Mouse (Mus musculus): ENCODE data around the gene BC025446. TPM values are rescaled to one million over a fixed set of nuclear protein-coding genes. Genes with fewer than 3 reads are reported as not detected.

Gene BC025446
- polyA plus RNA-seq, 1 experiment, result not detected

DNA sequence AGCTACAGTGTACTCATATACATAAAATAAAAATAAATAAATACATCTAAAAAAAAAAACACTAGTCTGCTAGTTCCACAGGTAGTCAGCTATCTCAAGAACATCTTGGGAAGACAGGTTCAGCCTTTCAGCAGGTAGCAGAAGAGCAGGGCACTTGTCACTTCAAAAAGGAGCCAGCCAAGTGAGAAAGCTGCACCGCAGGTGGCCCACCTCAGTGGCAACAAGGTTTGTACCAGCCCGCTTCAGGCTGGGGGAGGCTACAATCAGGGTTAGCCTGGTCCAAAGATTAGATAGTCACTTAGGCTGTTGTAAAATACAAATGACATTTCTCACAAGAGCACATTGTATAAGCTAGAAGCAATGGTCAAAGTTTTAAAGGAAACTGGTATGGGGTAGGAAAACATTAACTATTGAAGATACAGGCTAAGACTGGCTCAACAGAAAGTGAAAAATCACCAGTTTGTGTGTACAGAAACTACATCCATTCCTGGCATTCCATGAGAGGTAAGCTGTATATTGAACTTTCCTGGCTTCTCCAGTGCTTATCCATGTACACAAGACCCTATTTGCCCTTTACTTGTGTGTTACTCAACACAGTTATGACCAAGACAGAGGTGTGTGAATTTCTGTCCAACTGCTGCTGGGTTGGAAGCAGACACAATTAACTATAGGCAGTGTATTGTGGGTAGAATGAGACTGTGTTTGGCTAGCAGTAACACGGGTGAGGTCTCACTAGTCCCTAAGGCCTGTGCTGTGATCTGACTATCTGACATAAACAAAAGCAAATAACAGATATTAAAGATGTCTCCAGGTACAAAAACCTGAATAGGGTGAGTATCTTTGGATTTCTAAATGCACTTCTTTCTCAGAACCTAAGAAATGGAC is 26.8 kb downstream of the BC025446 start:
- Histone ChIP-seq H3K4me1 (no peaks in the 10 kb centered on the region), H3K27me3 (replicated peaks) (no peaks in the 10 kb centered on the region), H3K4me3 (replicated peaks) (no peak overlapping the region), H3K36me3 (replicated peaks; ENCODE audit: low read length) (no peaks in the 10 kb centered on the region), H3K9me3 (no peaks in the 10 kb centered on the region)
- no peak for TF ChIP-seq FLI1 (IDR thresholded peaks at IDR 0.05; ENCODE audit: low read length)
- TF ChIP-seq GATA1 (IDR thresholded peaks at IDR 0.05; ENCODE audit: borderline replicate concordance, low read length), result no peak

DNA sequence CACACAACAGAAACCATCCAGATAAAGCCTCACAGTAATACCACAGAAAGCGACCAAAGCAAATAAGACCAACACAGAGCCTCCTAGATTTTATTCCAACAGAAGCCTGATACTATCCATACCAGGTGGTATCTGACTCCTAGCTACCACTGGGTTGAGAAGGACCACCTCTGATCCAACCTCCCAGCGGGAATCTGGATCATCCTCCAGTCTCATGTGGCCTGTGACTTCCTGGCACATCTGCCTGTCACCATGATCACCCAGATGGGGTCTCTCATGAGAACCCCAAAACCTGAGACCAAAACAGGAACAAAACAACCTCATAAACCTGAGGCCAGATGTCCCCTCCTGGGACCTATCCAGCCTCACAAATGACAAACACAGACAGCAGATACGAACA is 38.5 kb downstream of the BC025446 start:
- TF ChIP-seq FLI1 (IDR thresholded peaks at IDR 0.05; ENCODE audit: low read length), result no peak
- TF ChIP-seq GATA1 (IDR thresholded peaks at IDR 0.05; ENCODE audit: borderline replicate concordance, low read length), result no peak
- Histone ChIP-seq H3K4me3 (replicated peaks) (no peak overlapping the region), H3K36me3 (replicated peaks; ENCODE audit: low read length) (no peaks in the 10 kb centered on the region), H3K27me3 (replicated peaks) (peaks cover 2% of the 10 kb centered on the region), H3K4me1 (no peaks in the 10 kb centered on the region), H3K9me3 (0 out of 2 replicates have a peak, but pooled peaks cover 4% of the 10 kb centered on the region)

DNA sequence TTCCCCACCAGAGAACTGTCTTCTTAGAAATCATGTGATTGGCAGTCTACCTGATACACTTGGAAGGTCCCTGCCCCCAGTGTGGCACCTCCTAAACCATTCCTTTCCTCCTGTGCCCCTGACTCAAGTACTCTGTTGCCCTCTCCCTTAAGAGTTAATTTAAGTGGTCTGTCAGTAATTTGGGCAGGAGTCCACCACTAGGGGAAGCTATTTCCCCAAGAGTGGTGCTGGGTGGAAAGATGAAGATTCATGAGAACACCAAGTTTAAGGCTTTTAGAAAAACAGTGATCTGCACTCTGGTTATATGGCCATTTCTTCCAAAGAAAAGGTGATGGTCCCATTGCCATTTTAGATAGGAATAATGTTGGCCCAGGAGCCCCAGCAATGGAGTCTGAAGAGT is 49.7 kb downstream of the BC025446 start:
- Histone ChIP-seq H3K4me1 (peaks cover 14% of the 10 kb centered on the region), H3K27me3 (replicated peaks) (peaks cover 2% of the 10 kb centered on the region)
- TF ChIP-seq GATA1 (IDR thresholded peaks at IDR 0.05; ENCODE audit: borderline replicate concordance, low read length) (no peak), FLI1 (IDR thresholded peaks at IDR 0.05; ENCODE audit: low read length) (no peak)

DNA sequence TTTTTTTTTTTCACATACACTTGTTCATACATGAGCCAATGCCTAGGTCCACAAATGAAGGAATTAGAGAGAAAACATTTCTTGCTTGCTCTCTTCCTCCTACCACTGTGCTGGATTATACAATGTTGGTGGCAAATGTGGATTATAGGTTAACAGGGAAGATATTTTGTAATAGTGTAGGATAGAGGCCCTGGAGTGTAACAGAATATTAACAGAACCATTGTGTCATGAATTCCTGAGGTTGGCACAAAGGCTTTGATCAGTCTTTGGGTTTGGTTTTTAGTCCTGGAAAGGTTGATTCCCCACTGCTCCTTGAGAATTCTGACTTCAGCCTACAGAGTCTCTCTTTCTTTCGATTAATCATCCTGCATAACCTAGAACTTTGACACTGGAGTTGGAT is 50.5 kb downstream of the BC025446 start:
- Histone ChIP-seq H3K9me3 (no peaks in the 10 kb centered on the region), H3K27me3 (replicated peaks) (peaks cover 2% of the 10 kb centered on the region), H3K36me3 (replicated peaks; ENCODE audit: low read length) (no peaks in the 10 kb centered on the region), H3K4me1 (peaks cover 16% of the 10 kb centered on the region), H3K4me3 (replicated peaks) (no peak overlapping the region)
- TF ChIP-seq GATA1 (IDR thresholded peaks at IDR 0.05; ENCODE audit: borderline replicate concordance, low read length) (no peak), FLI1 (IDR thresholded peaks at IDR 0.05; ENCODE audit: low read length) (no peak)

More for the DNA sequence above, 49.7 kb downstream of the BC025446 start:
- H3K9me3 ChIP-seq, result no peaks in the 10 kb centered on the region
- no peaks in the 10 kb centered on the region for H3K36me3 ChIP-seq (replicated peaks; ENCODE audit: low read length)
- no peak overlapping the region for H3K4me3 ChIP-seq (replicated peaks)

DNA sequence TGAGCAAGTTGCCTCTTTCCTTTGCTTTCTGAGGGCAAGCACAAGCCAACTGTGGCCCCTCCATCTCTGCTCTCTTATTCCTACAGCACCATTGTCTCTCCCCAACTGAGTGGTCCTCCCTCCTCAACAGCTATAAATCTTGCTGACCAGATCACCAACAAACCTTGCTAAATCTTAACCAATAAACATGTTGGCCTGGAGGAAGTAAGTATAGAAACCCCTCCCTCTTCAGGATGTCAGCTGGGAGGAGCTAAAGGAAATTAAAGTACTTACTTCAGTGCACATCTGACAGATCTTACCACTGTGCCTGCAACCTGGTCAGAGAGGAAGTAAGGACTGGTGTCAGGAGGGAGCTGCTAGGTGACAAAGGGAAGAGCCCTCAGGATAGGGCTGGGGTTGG is 51.9 kb downstream of the BC025446 start, which contains the start of gene Ly6f:
Gene Ly6f, plus strand, starts transcription at position 301 of the 400 bp plus-strand sequence.
- H3K27me3 ChIP-seq (replicated peaks), result peaks cover 2% of the 10 kb centered on the region
- H3K4me3 ChIP-seq (replicated peaks), result no peak within 1 kb of the TSS
- H3K36me3 ChIP-seq (replicated peaks; ENCODE audit: low read length), result no peaks in the 10 kb centered on the region
- H3K9me3 ChIP-seq, result no peaks in the 10 kb centered on the region
- peaks cover 16% of the 10 kb centered on the region for H3K4me1 ChIP-seq
- no peak for TF ChIP-seq FLI1 (IDR thresholded peaks at IDR 0.05; ENCODE audit: low read length)
- TF ChIP-seq GATA1 (IDR thresholded peaks at IDR 0.05; ENCODE audit: borderline replicate concordance, low read length), result no peak

DNA sequence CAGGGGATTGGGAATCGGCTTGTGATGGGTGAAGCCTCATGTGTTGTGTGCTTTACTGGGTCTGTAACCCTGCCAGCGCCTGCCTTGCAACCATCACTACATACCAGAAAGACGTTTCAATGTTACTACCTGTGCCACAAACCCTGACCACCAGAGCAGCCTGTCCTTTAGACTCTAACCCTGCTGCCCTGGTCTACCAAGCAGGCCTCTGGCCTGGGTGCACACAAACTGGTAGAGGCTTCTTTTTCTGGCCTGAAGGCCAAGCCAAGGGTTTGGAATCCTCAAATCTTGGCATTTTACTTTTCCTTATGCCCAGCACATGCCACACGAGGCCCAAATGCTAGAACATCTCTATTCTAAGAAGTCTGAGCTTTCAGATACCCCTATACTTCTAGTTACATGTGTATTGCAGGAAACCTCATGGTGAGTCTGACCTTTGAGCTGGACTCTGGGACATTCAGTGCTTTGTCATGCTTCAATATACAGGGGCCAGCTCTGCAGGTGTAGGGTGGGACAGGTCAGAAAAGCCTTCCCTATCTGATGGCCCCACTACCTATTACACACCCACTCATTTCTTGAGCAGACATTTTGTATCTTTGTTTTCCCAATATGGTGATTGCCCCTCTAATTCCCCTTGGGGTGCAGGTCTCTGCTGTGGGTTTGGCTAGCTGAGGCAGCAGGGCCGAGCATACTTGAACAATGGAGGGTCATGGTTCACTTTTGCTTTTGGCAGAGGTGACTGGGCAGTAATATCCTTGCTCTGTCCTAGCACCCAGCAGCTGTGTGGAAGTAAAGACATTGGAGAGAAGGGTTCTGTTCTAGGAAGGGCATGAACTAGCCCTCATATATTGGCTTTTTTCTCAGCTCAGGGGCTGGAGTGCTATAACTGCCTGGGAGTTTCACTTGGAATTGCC is 53.0 kb downstream of the BC025446 start:
- Histone ChIP-seq H3K4me3 (replicated peaks) (no peak overlapping the region), H3K4me1 (peaks cover 16% of the 10 kb centered on the region), H3K9me3 (no peaks in the 10 kb centered on the region), H3K27me3 (replicated peaks) (peaks cover 2% of the 10 kb centered on the region), H3K36me3 (replicated peaks; ENCODE audit: low read length) (no peaks in the 10 kb centered on the region)
- TF ChIP-seq GATA1 (IDR thresholded peaks at IDR 0.05; ENCODE audit: borderline replicate concordance, low read length) (no peak), FLI1 (IDR thresholded peaks at IDR 0.05; ENCODE audit: low read length) (no peak)

DNA sequence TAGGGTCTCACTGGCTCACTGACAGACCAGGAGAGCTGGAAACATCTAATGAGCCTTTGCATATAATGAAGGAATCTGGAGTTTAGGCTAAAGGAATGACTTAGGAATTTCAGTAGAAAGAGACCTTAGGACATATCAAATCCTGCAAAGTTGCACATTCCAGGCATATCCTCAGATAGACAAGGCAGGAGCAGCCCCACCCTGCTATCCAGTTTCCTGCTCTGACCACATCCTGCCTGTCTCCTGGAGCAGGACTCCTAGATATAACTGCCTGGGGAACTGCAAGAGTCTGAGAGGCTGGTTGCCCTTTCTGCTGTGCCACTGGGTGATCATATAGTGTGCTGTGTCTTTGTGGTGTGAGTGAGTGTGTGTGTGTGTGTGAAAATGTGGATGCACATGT is 54.0 kb downstream of the BC025446 start:
- peaks cover 16% of the 10 kb centered on the region for H3K4me1 ChIP-seq
- no peak overlapping the region for H3K4me3 ChIP-seq (replicated peaks)
- TF ChIP-seq FLI1 (IDR thresholded peaks at IDR 0.05; ENCODE audit: low read length) (no peak), GATA1 (IDR thresholded peaks at IDR 0.05; ENCODE audit: borderline replicate concordance, low read length) (no peak)
- H3K9me3 ChIP-seq, result no peaks in the 10 kb centered on the region
- H3K27me3 ChIP-seq (replicated peaks), result peaks cover 2% of the 10 kb centered on the region
- H3K36me3 ChIP-seq (replicated peaks; ENCODE audit: low read length), result no peaks in the 10 kb centered on the region

DNA sequence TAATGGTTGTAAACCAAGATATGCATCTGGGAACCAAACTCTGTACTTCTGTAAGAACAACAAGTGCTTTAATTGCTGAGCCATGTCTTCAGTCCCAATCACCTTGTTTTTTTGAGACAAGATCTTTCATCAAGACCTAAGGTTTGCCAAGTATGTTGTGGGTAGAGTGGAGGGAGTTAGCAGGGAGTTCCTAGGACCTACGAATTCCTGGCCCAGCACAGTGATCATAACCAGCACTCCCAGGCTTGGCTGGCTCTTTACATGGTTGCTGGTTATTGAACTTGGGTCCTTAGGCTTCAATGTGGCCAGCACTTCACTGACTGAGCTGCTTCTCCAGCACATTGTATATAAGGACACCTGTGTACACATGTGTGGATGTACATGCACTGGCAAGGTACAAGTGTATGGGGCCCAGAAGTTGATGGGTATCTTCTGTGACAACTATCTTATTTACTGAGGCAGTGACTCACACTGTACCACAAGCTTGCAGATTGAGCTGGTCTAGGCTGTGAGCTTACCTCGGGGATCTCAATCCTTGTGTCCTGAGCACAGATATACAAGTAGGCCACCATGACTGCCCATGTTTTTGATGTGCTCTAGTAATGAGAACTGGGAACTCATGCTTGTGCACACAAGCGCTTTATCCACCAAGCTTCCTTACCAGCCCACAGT is 54.7 kb downstream of the BC025446 start:
- no peaks in the 10 kb centered on the region for H3K36me3 ChIP-seq (replicated peaks; ENCODE audit: low read length)
- TF ChIP-seq GATA1 (IDR thresholded peaks at IDR 0.05; ENCODE audit: borderline replicate concordance, low read length), result no peak
- TF ChIP-seq FLI1 (IDR thresholded peaks at IDR 0.05; ENCODE audit: low read length), result no peak
- peaks cover 16% of the 10 kb centered on the region for H3K4me1 ChIP-seq
- no peaks in the 10 kb centered on the region for H3K9me3 ChIP-seq
- peaks cover 2% of the 10 kb centered on the region for H3K27me3 ChIP-seq (replicated peaks)
- H3K4me3 ChIP-seq (replicated peaks), result no peak overlapping the region

DNA sequence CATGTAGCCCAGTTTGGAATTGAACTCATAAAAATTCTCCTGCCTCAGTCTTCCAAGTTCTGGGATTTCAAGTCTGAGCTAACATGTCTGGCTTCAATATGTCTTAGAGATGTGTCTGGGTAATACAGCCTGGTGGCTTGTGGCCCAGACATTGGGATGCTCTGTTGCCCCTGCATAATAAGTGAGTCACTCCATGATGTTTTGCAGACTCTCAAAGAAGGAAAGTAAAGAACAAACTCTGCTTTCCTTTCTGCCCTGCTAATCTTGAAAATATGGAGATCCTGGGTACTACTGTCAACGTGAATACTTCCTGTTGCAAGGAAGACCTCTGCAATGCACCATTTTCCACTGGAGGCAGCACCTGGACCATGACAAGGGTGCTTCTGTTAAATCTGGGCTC is 55.2 kb downstream of the BC025446 start:
- H3K9me3 ChIP-seq, result no peaks in the 10 kb centered on the region
- TF ChIP-seq FLI1 (IDR thresholded peaks at IDR 0.05; ENCODE audit: low read length), result no peak
- no peak for TF ChIP-seq GATA1 (IDR thresholded peaks at IDR 0.05; ENCODE audit: borderline replicate concordance, low read length)
- H3K4me1 ChIP-seq, result peaks cover 16% of the 10 kb centered on the region
- H3K27me3 ChIP-seq (replicated peaks), result peaks cover 2% of the 10 kb centered on the region
- H3K4me3 ChIP-seq (replicated peaks), result no peak overlapping the region
- no peaks in the 10 kb centered on the region for H3K36me3 ChIP-seq (replicated peaks; ENCODE audit: low read length)
